Mouse (Mus musculus) MEL (cell line): ENCODE measurements around the gene Dnaja2.

Experiments
- BHLHE40 ChIP-seq: IDR thresholded peaks from 2 replicates; pipeline ENCODE4 v1.6.1; 2012; ENCODE audit warnings: low read depth, mild to moderate bottlenecking, inconsistent platforms, low read length, improper control_type of control experiment, borderline replicate concordance
- CHD1 ChIP-seq: IDR thresholded peaks from 2 replicates; pipeline ENCODE4 v1.6.1; 2012; ENCODE audit warnings: low read depth, mild to moderate bottlenecking, inconsistent platforms, low read length, improper control_type of control experiment
- CTCF ChIP-seq, 3 experiments: IDR thresholded peaks in 2 of 3; conservative IDR thresholded peaks in 1 of 3; 2 replicates each; pipeline ENCODE4 v1.5.1; 2011 to 2012; ENCODE audit warnings: low read length in 3 of 3, low read depth in 2 of 3, mild to moderate bottlenecking in 2 of 3, improper control_type of control experiment in 1 of 3, inconsistent platforms in 1 of 3, mixed read lengths in 1 of 3, moderate library complexity in 1 of 3; ENCODE audit not compliant: control insufficient read depth in 1 of 3, insufficient read depth in 1 of 3, poor library complexity in 1 of 3, severe bottlenecking in 1 of 3
- POLR2A ChIP-seq, 2 experiments: IDR thresholded peaks; 2 replicates each; pipeline ENCODE4 v1.6.1; 2011 to 2012; ENCODE audit warnings: low read length in 2 of 2, mild to moderate bottlenecking in 2 of 2, control low read depth in 1 of 2, improper control_type of control experiment in 1 of 2, low read depth in 1 of 2, moderate library complexity in 1 of 2; ENCODE audit not compliant: control insufficient read depth in 1 of 2, insufficient read depth in 1 of 2, poor library complexity in 1 of 2
- POLR2AphosphoS2 ChIP-seq: IDR thresholded peaks from 2 replicates; pipeline ENCODE4 v1.6.1; 2011; ENCODE audit warnings: low read length, improper control_type of control experiment
- ZMIZ1 ChIP-seq: IDR thresholded peaks from 2 replicates; pipeline ENCODE4 v1.6.1; 2012; ENCODE audit warnings: low read depth, mild to moderate bottlenecking, inconsistent platforms, low read length, improper control_type of control experiment, moderate library complexity

DNA sequence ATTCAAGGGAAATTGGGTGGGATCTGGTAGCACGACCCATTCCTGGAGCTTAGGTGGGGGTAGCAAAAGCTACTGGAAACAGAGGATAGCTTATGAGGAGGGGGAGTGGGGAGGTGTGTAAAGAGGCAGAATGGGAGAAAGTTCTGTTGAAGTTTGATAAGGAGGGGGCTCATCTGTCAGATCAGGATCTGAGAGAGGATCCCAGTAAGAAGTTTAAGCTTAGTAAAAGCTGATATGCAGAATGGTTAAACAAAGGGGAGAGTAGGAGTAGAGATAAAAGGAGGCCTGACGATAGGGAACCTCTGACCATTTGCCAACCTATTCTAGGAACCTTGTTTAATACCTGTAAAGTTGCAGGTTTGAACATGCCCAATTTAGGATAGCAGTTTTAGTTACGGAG is 10.0 kb upstream of the Dnaja2 start:
- TF ChIP-seq POLR2AphosphoS2: no peak
- no peak for TF ChIP-seq CTCF (IDR thresholded peaks at IDR 0.05 in 2 of 3, conservative IDR thresholded peaks at IDR 0.05 in 1 of 3; ENCODE audit: control insufficient read depth in 1 of 3, insufficient read depth in 1 of 3, low read depth in 2 of 3, low read length in 3 of 3, poor library complexity in 1 of 3, severe bottlenecking in 1 of 3)
- no peak for TF ChIP-seq BHLHE40
- no peak for TF ChIP-seq CHD1
- no peak for TF ChIP-seq POLR2A (IDR thresholded peaks at IDR 0.05; ENCODE audit: control insufficient read depth in 1 of 2, insufficient read depth in 1 of 2, low read depth in 1 of 2, low read length in 2 of 2, poor library complexity in 1 of 2)
- TF ChIP-seq ZMIZ1: no peak
